Comparison of ENCODE assay signal across 8 mouse cellular contexts in genomic region chr3:129725592-129725991, GRCm38 (mm10). TPM values are rescaled to one million over a fixed set of nuclear protein-coding genes. Genes with fewer than 3 reads are reported as not detected.
DNase-seq lines count a peak whose midpoint lies in the region; ATAC-seq lines count a peak whose summit lies in the region.

No protein-coding gene starts in this region.

- ATAC-seq in cerebellum, adult (ENCODE audit: insufficient number of reproducible peaks, low FRiP score, low TSS enrichment): peak; percentile 5; the same call in 1 of the 2 replicates
- peak; percentile 12; the same call in 1 of the 2 replicates for ATAC-seq in lung, embryonic 15.5 days (ENCODE audit: borderline replicate concordance, extremely low read depth, low FRiP score, low TSS enrichment)
- ATAC-seq in limb, embryonic 13.5 days (ENCODE audit: low FRiP score, low read depth): no peak
- ATAC-seq in stomach, embryonic 16.5 days (ENCODE audit: insufficient read depth, low FRiP score): no peak

- H3K27ac ChIP-seq in lung, embryonic 15.5 days: no peak overlapping the region
- no peak overlapping the region for H3K27ac ChIP-seq in limb, embryonic 13.5 days
- no peak overlapping the region for H3K27ac ChIP-seq in stomach, embryonic 16.5 days (ENCODE audit: low read length)

- intact Hi-C loops in left cerebral cortex, postnatal 14 days (cut with DNase I): loop anchor here (10.0 kb wide), 1 partner anchor 339 kb away; the partner anchor contains the start of gene Sec24b

- H3K9ac ChIP-seq in lung, embryonic 15.5 days: no peak overlapping the region
- H3K9ac ChIP-seq in limb, embryonic 13.5 days: no peak overlapping the region
- no peak overlapping the region for H3K9ac ChIP-seq in stomach, embryonic 16.5 days (ENCODE audit: low read length)

- H3K36me3 ChIP-seq in lung, embryonic 15.5 days: no peaks in the 10 kb centered on the region
- no peaks in the 10 kb centered on the region for H3K36me3 ChIP-seq in limb, embryonic 13.5 days
- no peaks in the 10 kb centered on the region for H3K36me3 ChIP-seq in stomach, embryonic 16.5 days (ENCODE audit: control insufficient read depth, insufficient read depth, low read length)

- no peaks in the 10 kb centered on the region for H3K9me3 ChIP-seq in lung, embryonic 15.5 days
- H3K9me3 ChIP-seq in limb, embryonic 13.5 days: no peaks in the 10 kb centered on the region
- no peaks in the 10 kb centered on the region for H3K9me3 ChIP-seq in stomach, embryonic 16.5 days (replicated peaks; ENCODE audit: control insufficient read depth, low read length)

- peak overlapping the region; percentile 47 for H3K4me2 ChIP-seq in lung, embryonic 15.5 days
- peak overlapping the region; percentile 68 for H3K4me2 ChIP-seq in limb, embryonic 13.5 days (replicated peaks)
- peak overlapping the region; percentile 71 for H3K4me2 ChIP-seq in stomach, embryonic 16.5 days (ENCODE audit: low read depth, low read length)

- no peaks in the 10 kb centered on the region for H3K27me3 ChIP-seq in lung, embryonic 15.5 days
- H3K27me3 ChIP-seq in limb, embryonic 13.5 days: 0 out of 2 replicates have a peak, but pooled peaks cover 3% of the 10 kb centered on the region
- no peaks in the 10 kb centered on the region for H3K27me3 ChIP-seq in stomach, embryonic 16.5 days (ENCODE audit: control insufficient read depth, insufficient read depth, low read length)

- WGBS in lung, embryonic 15.5 days: 79% methylated on average over 5 of the region's 5 CpGs
- WGBS in limb, embryonic 13.5 days: 55% methylated on average over 5 of the region's 5 CpGs
- 78% methylated on average over 5 of the region's 5 CpGs for WGBS in stomach, embryonic 16.5 days

- peak overlapping the region; percentile 64 for H3K4me3 ChIP-seq in lung, embryonic 15.5 days
- peak overlapping the region; percentile 55 for H3K4me3 ChIP-seq in limb, embryonic 13.5 days
- peak overlapping the region; percentile 56 for H3K4me3 ChIP-seq in stomach, embryonic 16.5 days (replicated peaks; ENCODE audit: low read length)

- no peak for DNase-seq in cerebellum, postnatal 4 days (ENCODE audit: low spot score in 2 of 2)
- no peak for DNase-seq in lung, postnatal 36 days
- no peak for DNase-seq in left cerebral cortex, postnatal 14 days (ENCODE audit: low spot score in 2 of 2)
- DNase-seq in adrenal gland, adult 18-20 months (ENCODE audit: low spot score in 2 of 2): no peak

- no peaks in the 10 kb centered on the region for H3K4me1 ChIP-seq in lung, embryonic 15.5 days
- peaks cover 7% of the 10 kb centered on the region; the same call in 1 of the 2 replicates for H3K4me1 ChIP-seq in limb, embryonic 13.5 days
- H3K4me1 ChIP-seq in stomach, embryonic 16.5 days (ENCODE audit: control insufficient read depth, insufficient read depth, low read length): no peaks in the 10 kb centered on the region

RNA-seq across cellular contexts. Expression of gene Egf, which starts 29.5 kb away (rescaled TPM):
- 0.96 and 1.3 TPM in 2 replicates for polyA plus RNA-seq in lung, embryonic 15.5 days (2015; fragmentation: Nextera tagmentation; extraction: Ambion mirVana)
- polyA plus RNA-seq in limb, embryonic 13.5 days (2015; fragmentation: Nextera tagmentation; extraction: Ambion mirVana): 1.8 and 2.1 TPM in 2 replicates
- 1.5 and 2.2 TPM in 2 replicates for polyA plus RNA-seq in stomach, embryonic 16.5 days (2015; fragmentation: Nextera tagmentation; extraction: Ambion mirVana)
- total RNA-seq in left cerebral cortex, postnatal 14 days (2021): 1 to 10 TPM; 1.2 to 1.5 TPM
- total RNA-seq in adrenal gland, adult 18-20 months (2021): under 1 TPM; 0.42 to 0.53 TPM

Comparison
In these comparisons a context has a peak if more than half of its experiments do, and no peak if none do; other contexts are left out.
1. ATAC-seq: peak in cerebellum, adult (single experiment) and lung, embryonic 15.5 days (single experiment); none in limb, embryonic 13.5 days (single experiment) and stomach, embryonic 16.5 days (single experiment).
2. Peak in every context shown above with its lines, with median percentiles within 50 percentile points of each other: H3K4me2 ChIP-seq and H3K4me3 ChIP-seq.